25 mouse cellular contexts compared by ENCODE assay signal in genomic region chr17:45010409-45010808, GRCm38 (mm10).
"Had no signal": no experiment of that assay in that cellular context is flagged by ENCODE, and none has a peak within 500 bp of the region (broad histone marks: within the 10 kb centered on the region; RNA-seq: fewer than 3 reads in every experiment).

No protein-coding gene starts in this region.

- ATAC-seq: hindbrain, embryonic 16.5 days; inflammation-experienced regulatory T-cells, adult 6 months; intestine, embryonic 15.5 days; intestine, postnatal 0 days had no signal

- H3K9me3 ChIP-seq: heart, embryonic 10.5 days; heart, embryonic 12.5 days; hindbrain, embryonic 10.5 days; hindbrain, embryonic 12.5 days; intestine, embryonic 15.5 days; limb, embryonic 10.5 days; limb, embryonic 12.5 days; liver, embryonic 13.5 days; liver, embryonic 15.5 days had no signal

- H3K27me3 ChIP-seq: heart, embryonic 12.5 days; hindbrain, embryonic 12.5 days; intestine, embryonic 15.5 days; limb, embryonic 12.5 days; liver, embryonic 13.5 days; liver, embryonic 15.5 days had no signal

- H3K36me3 ChIP-seq: heart, embryonic 12.5 days; hindbrain, embryonic 10.5 days; hindbrain, embryonic 12.5 days; intestine, embryonic 15.5 days; limb, embryonic 10.5 days; limb, embryonic 12.5 days; liver, embryonic 13.5 days; liver, embryonic 15.5 days had no signal

- H3K4me1 ChIP-seq: hindbrain, embryonic 10.5 days; hindbrain, embryonic 12.5 days; intestine, embryonic 15.5 days; limb, embryonic 10.5 days; limb, embryonic 12.5 days; liver, embryonic 13.5 days; liver, embryonic 15.5 days had no signal

- H3K9ac ChIP-seq: heart, embryonic 12.5 days; hindbrain, embryonic 12.5 days; hindbrain, embryonic 14.5 days; intestine, embryonic 15.5 days; limb, embryonic 12.5 days; liver, embryonic 13.5 days; liver, embryonic 15.5 days had no signal

- H3K4me3 ChIP-seq: gastrocnemius, adult 2 months; heart, embryonic 10.5 days; heart, embryonic 12.5 days; hindbrain, embryonic 10.5 days; hindbrain, embryonic 12.5 days; intestine, embryonic 15.5 days; left cerebral cortex, adult 2 months; limb, embryonic 10.5 days; limb, embryonic 12.5 days; liver, embryonic 13.5 days; liver, embryonic 15.5 days had no signal

- H3K27ac ChIP-seq: gastrocnemius, adult 2 months; heart, embryonic 10.5 days; hindbrain, embryonic 10.5 days; hindbrain, embryonic 12.5 days; hindbrain, embryonic 14.5 days; intestine, embryonic 15.5 days; left cerebral cortex, adult 2 months; limb, embryonic 10.5 days; limb, embryonic 12.5 days; liver, embryonic 13.5 days; liver, embryonic 15.5 days had no signal

- DNase-seq: gastrocnemius, adult 2 months; gastrocnemius, postnatal 10 days; gastrocnemius, postnatal 25 days; heart, adult 18-20 months; heart, postnatal 10 days; heart, postnatal 4 days; kidney, adult 18-20 months; kidney, adult 8-10 months; kidney, postnatal 10 days; kidney, postnatal 25 days; kidney, postnatal 4 days; liver, embryonic 13.5 days had no signal

- H3K4me2 ChIP-seq: heart, embryonic 12.5 days; hindbrain, embryonic 12.5 days; hindbrain, embryonic 14.5 days; intestine, embryonic 15.5 days; limb, embryonic 12.5 days; liver, embryonic 13.5 days; liver, embryonic 15.5 days had no signal
